In genomic region chr8:122056113-122056512, GRCm38 (mm10) we compare ENCODE assay signal across 18 mouse cellular contexts.
DNase-seq lines count a peak whose midpoint lies in the region; ATAC-seq and TF ChIP-seq lines count a peak whose summit lies in the region.
"Had no signal": no experiment of that assay in that cellular context is flagged by ENCODE, and none has a peak within 500 bp of the region (broad histone marks: within the 10 kb centered on the region; RNA-seq: fewer than 3 reads in every experiment).

No protein-coding gene starts in this region.

- peaks cover 11% of the 10 kb centered on the region; the same call in 1 of the 2 replicates for H3K27me3 ChIP-seq in heart, embryonic 10.5 days (ENCODE audit: insufficient read depth, poor library complexity, severe bottlenecking)
- H3K27me3 ChIP-seq in kidney, embryonic 16.5 days (ENCODE audit: insufficient read depth, low read length): no peaks in the 10 kb centered on the region
- H3K27me3 ChIP-seq in embryonic facial prominence, embryonic 14.5 days (replicated peaks; ENCODE audit: control insufficient read depth, insufficient read depth, low read length): no peaks in the 10 kb centered on the region; the same call in 1 of the 2 replicates
- no peaks in the 10 kb centered on the region for H3K27me3 ChIP-seq in stomach, postnatal 0 days (ENCODE audit: control insufficient read depth, insufficient read depth, low read length)
- H3K27me3 ChIP-seq: hindbrain, embryonic 12.5 days; neural tube, embryonic 15.5 days had no signal

- H3K36me3 ChIP-seq in heart, embryonic 10.5 days: no peaks in the 10 kb centered on the region
- no peaks in the 10 kb centered on the region for H3K36me3 ChIP-seq in kidney, embryonic 16.5 days (ENCODE audit: insufficient read depth, low read length)
- no peaks in the 10 kb centered on the region for H3K36me3 ChIP-seq in embryonic facial prominence, embryonic 14.5 days (ENCODE audit: control insufficient read depth, insufficient read depth, low read length)
- H3K36me3 ChIP-seq in stomach, postnatal 0 days (ENCODE audit: control insufficient read depth, insufficient read depth, low read length): no peaks in the 10 kb centered on the region
- H3K36me3 ChIP-seq: hindbrain, embryonic 12.5 days; neural tube, embryonic 15.5 days had no signal

- peak overlapping the region; percentile 62 for H3K27ac ChIP-seq in heart, embryonic 10.5 days
- peak overlapping the region; percentile 36 for H3K27ac ChIP-seq in kidney, embryonic 16.5 days (ENCODE audit: low read length)
- H3K27ac ChIP-seq in embryonic facial prominence, embryonic 14.5 days (replicated peaks; ENCODE audit: low read depth, low read length): no peak overlapping the region
- H3K27ac ChIP-seq in stomach, postnatal 0 days (replicated peaks): peak overlapping the region; percentile 56
- H3K27ac ChIP-seq: heart, adult 2 months; hindbrain, embryonic 12.5 days; neural tube, embryonic 15.5 days had no signal

- no peak for DNase-seq in heart, embryonic 10.5 days (ENCODE audit: low spot score)
- DNase-seq in heart, postnatal 14 days: no peak
- DNase-seq in kidney, postnatal 25 days: no peak
- DNase-seq in embryonic facial prominence, embryonic 14.5 days (ENCODE audit: low spot score): no peak
- no peak for DNase-seq in stomach, postnatal 0 days (ENCODE audit: low spot score)
- DNase-seq in adrenal gland, postnatal 36 days: no peak
- DNase-seq: adrenal gland, adult 2 months; cerebellum, adult 11-12 months; cerebellum, postnatal 14 days; forebrain, postnatal 0 days; gastrocnemius, postnatal 36 days; heart, adult 2 months; right cerebral cortex, adult 18-20 months; right cerebral cortex, postnatal 4 days had no signal

- 50% methylated on average over 1 of the region's 1 CpGs for whole genome bisulfite sequencing in heart, embryonic 10.5 days
- 0% methylated on average over 1 of the region's 1 CpGs for WGBS in kidney, embryonic 16.5 days
- WGBS in embryonic facial prominence, embryonic 14.5 days: 50% methylated on average over 1 of the region's 1 CpGs
- WGBS in stomach, postnatal 0 days: 27% methylated on average over 1 of the region's 1 CpGs

- intact Hi-C loops in heart, postnatal 14 days (cut with DNase I): no loop called here

- no peaks in the 10 kb centered on the region for H3K9me3 ChIP-seq in heart, embryonic 10.5 days
- H3K9me3 ChIP-seq in kidney, embryonic 16.5 days (ENCODE audit: low read length): no peaks in the 10 kb centered on the region
- no peaks in the 10 kb centered on the region for H3K9me3 ChIP-seq in embryonic facial prominence, embryonic 14.5 days (ENCODE audit: control insufficient read depth, low read length)
- no peaks in the 10 kb centered on the region for H3K9me3 ChIP-seq in stomach, postnatal 0 days (ENCODE audit: control insufficient read depth, low read length)
- H3K9me3 ChIP-seq: hindbrain, embryonic 12.5 days; neural tube, embryonic 15.5 days had no signal

- no peak overlapping the region for H3K9ac ChIP-seq in kidney, embryonic 16.5 days (replicated peaks; ENCODE audit: low read length)
- no peak overlapping the region for H3K9ac ChIP-seq in embryonic facial prominence, embryonic 14.5 days (ENCODE audit: low read depth, low read length)
- no peak overlapping the region for H3K9ac ChIP-seq in stomach, postnatal 0 days (ENCODE audit: low read length)
- H3K9ac ChIP-seq: forebrain, postnatal 0 days; hindbrain, embryonic 12.5 days; neural tube, embryonic 15.5 days had no signal

- peak; percentile 37 for TF ChIP-seq CTCF in stomach, postnatal 0 days (IDR thresholded peaks at IDR 0.05; ENCODE audit: low read depth)

- no peak overlapping the region for H3K4me2 ChIP-seq in kidney, embryonic 16.5 days (replicated peaks; ENCODE audit: low read depth, low read length)
- no peak overlapping the region for H3K4me2 ChIP-seq in embryonic facial prominence, embryonic 14.5 days (ENCODE audit: low read depth, low read length)
- no peak overlapping the region for H3K4me2 ChIP-seq in stomach, postnatal 0 days (replicated peaks; ENCODE audit: low read depth)
- H3K4me2 ChIP-seq: hindbrain, embryonic 12.5 days; midbrain, embryonic 11.5 days; neural tube, embryonic 15.5 days had no signal

- H3K4me3 ChIP-seq in heart, embryonic 10.5 days: no peak overlapping the region
- H3K4me3 ChIP-seq in kidney, embryonic 16.5 days (ENCODE audit: low read length): no peak overlapping the region
- H3K4me3 ChIP-seq in embryonic facial prominence, embryonic 14.5 days (ENCODE audit: low read depth, low read length): no peak overlapping the region
- H3K4me3 ChIP-seq in stomach, postnatal 0 days (ENCODE audit: low read depth, low read length): no peak overlapping the region
- H3K4me3 ChIP-seq: heart, adult 2 months; hindbrain, embryonic 12.5 days; neural tube, embryonic 15.5 days had no signal

- TF ChIP-seq EP300 in stomach, postnatal 0 days (optimal IDR thresholded peaks at IDR 0.05): no peak

- peaks cover 63% of the 10 kb centered on the region for H3K4me1 ChIP-seq in heart, embryonic 10.5 days
- peaks cover 32% of the 10 kb centered on the region for H3K4me1 ChIP-seq in kidney, embryonic 16.5 days (ENCODE audit: insufficient read depth, low read length)
- H3K4me1 ChIP-seq in embryonic facial prominence, embryonic 14.5 days (ENCODE audit: control insufficient read depth, insufficient read depth, low read length): peaks cover 15% of the 10 kb centered on the region
- H3K4me1 ChIP-seq in stomach, postnatal 0 days (replicated peaks; ENCODE audit: control insufficient read depth, insufficient read depth): peaks cover 3% of the 10 kb centered on the region; the same call in 1 of the 2 replicates

- ATAC-seq in kidney, embryonic 16.5 days (ENCODE audit: low FRiP score, low TSS enrichment): peak; percentile 18
- 0 out of 2 replicates have a peak, but pooled peaks have one; percentile 14 for ATAC-seq in embryonic facial prominence, embryonic 14.5 days (ENCODE audit: low read depth)
- peak; percentile 41 for ATAC-seq in stomach, postnatal 0 days (ENCODE audit: low FRiP score, low TSS enrichment)
- ATAC-seq: forebrain, postnatal 0 days had no signal
